Mouse (Mus musculus): ENCODE measurements around the gene Prss53.

DNA sequence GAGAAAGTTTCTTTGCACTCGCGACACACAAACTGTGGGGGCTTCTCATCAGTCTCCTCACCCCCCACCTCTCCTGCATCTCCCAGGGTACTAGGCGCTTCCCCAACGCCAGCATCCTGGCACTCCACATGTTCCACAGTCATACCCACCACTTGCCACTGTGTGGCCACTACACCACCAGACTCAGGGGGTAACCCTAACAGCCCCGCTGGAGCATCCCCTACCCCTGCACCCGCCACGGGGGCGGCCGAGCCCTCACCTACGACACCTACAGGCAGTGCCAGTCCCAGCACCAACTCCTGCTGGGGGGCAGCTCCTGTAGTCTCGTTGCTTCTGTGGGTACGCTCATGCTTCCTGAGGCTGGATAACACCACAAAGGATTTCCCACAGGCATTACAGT lies 24.3 kb downstream of the Prss53 start:
- TF ChIP-seq ZNF384 (IDR thresholded peaks at IDR 0.05; ENCODE audit: low read depth, low read length) (no peak), CHD2 (IDR thresholded peaks at IDR 0.05; ENCODE audit: low read depth, low read length) (no peak), HCFC1 (IDR thresholded peaks at IDR 0.05; ENCODE audit: borderline replicate concordance, insufficient read depth, low read length) (no peak), MAFK (IDR thresholded peaks at IDR 0.05; ENCODE audit: insufficient read depth, low read depth, low read length) (no peak)

Measured in ES-E14 (cell line).